Mouse (Mus musculus) thymus, postnatal 14 days (tissue): Measurements from ENCODE around the gene Chst3.
"Not testable (repeated sequence)": the region's sequence is repeated elsewhere in the genome, so short reads cannot be mapped to it uniquely, and the experiment has no call there.

Experiments
- DNase-seq: peaks from one replicate; pipeline ENCODE4 v3.0.0; 2021

Chst3 gene

GRCm38 (mm10) chr10:60218591-60219499 lies at the start of gene Chst3:
Gene Chst3, minus strand, starts transcription at chr10:60219260.
- peak; percentile 64 for DNase-seq

- DNase-seq, result no peak
Measured at GRCm38 (mm10) chr10:60268738-60269137, 49.7 kb upstream of the Chst3 start.

GRCm38 (mm10) chr10:60266842-60267401 lies 47.9 kb upstream of the Chst3 start:
- no peak for DNase-seq

GRCm38 (mm10) chr10:60265252-60265651 lies 46.2 kb upstream of the Chst3 start:
- no peak for DNase-seq

GRCm38 (mm10) chr10:60263351-60263750 lies 44.3 kb upstream of the Chst3 start:
- peak; percentile 41 for DNase-seq

- DNase-seq, result peak; percentile 85
Measured at GRCm38 (mm10) chr10:60262386-60262785, 43.3 kb upstream of the Chst3 start.

- no peak for DNase-seq
Measured at GRCm38 (mm10) chr10:60261530-60261929, 42.5 kb upstream of the Chst3 start.

- no peak for DNase-seq
Measured at GRCm38 (mm10) chr10:60260557-60261294, 41.7 kb upstream of the Chst3 start.

GRCm38 (mm10) chr10:60257261-60257825 lies 38.3 kb upstream of the Chst3 start:
- DNase-seq, result no peak

GRCm38 (mm10) chr10:60256088-60256487 lies 37.0 kb upstream of the Chst3 start:
- no peak for DNase-seq

- DNase-seq, result no peak
Measured at GRCm38 (mm10) chr10:60252606-60253005, 33.5 kb upstream of the Chst3 start.

- DNase-seq, result no peak
Measured at GRCm38 (mm10) chr10:60252187-60252586, 33.1 kb upstream of the Chst3 start.

- DNase-seq, result no peak
Measured at GRCm38 (mm10) chr10:60250426-60250965, 31.4 kb upstream of the Chst3 start.

- not testable (repeated sequence) for DNase-seq
Measured at GRCm38 (mm10) chr10:60248345-60248744, 29.3 kb upstream of the Chst3 start.

GRCm38 (mm10) chr10:60246519-60246918 lies 27.5 kb upstream of the Chst3 start:
- peak; percentile 79 for DNase-seq

- DNase-seq, result no peak
Measured at GRCm38 (mm10) chr10:60245635-60246034, 26.6 kb upstream of the Chst3 start.

GRCm38 (mm10) chr10:60245041-60245440 lies 26.0 kb upstream of the Chst3 start:
- peak; percentile 91 for DNase-seq

GRCm38 (mm10) chr10:60243941-60244340 lies 24.9 kb upstream of the Chst3 start:
- no peak for DNase-seq

- no peak for DNase-seq
Measured at GRCm38 (mm10) chr10:60240416-60240815, 21.4 kb upstream of the Chst3 start.

- DNase-seq, result peak; percentile 70
Measured at GRCm38 (mm10) chr10:60237475-60238154, 18.6 kb upstream of the Chst3 start.

- not testable (repeated sequence) for DNase-seq
Measured at GRCm38 (mm10) chr10:60235876-60236275, 16.8 kb upstream of the Chst3 start.

GRCm38 (mm10) chr10:60234006-60234405 lies 14.9 kb upstream of the Chst3 start:
- no peak for DNase-seq
